Mouse (Mus musculus) neutrophil, adult 5-6 weeks (primary cell): ENCODE results near the gene Polr3b. TPM values are rescaled to one million over a fixed set of nuclear protein-coding genes. Genes with fewer than 3 reads are reported as not detected.
A peak's percentile ranks its signal among the peaks of the same experiment; 100 is the strongest.

Experiments
- ATAC-seq: fragments of 151-379, 151-347 bp; 2 replicates; pipeline ENCODE4 v1.8.0; 2017; ENCODE audit warnings: mild to moderate bottlenecking, moderate TSS enrichment; ENCODE audit not compliant: insufficient number of reproducible peaks, poor library complexity, low FRiP score, severe bottlenecking; ENCODE audit errors: extremely low read depth
- total RNA-seq: library from RNA; stranded (forward); fragments of 200-1000 nt; gene quantifications from 2 replicates; pipeline ENCODE4 v1.2.3, GENCODE M21; 2017

The Polr3b gene
- total RNA-seq, 1 experiment from 2014 or later: 46.3 TPM

GRCm38 (mm10) chr10:84604335-84604734, 17.8 kb upstream of the Polr3b start:
- ATAC-seq: no peak

- no peak for ATAC-seq
Observed at GRCm38 (mm10) chr10:84608361-84608760, 13.7 kb upstream of the Polr3b start.

GRCm38 (mm10) chr10:84610324-84610723, 11.8 kb upstream of the Polr3b start:
- no peak for ATAC-seq

GRCm38 (mm10) chr10:84610783-84611182, 11.3 kb upstream of the Polr3b start:
- ATAC-seq: no peak

- no peak for ATAC-seq
Observed at GRCm38 (mm10) chr10:84611664-84612063, 10.4 kb upstream of the Polr3b start.

GRCm38 (mm10) chr10:84612281-84612680, 9.8 kb upstream of the Polr3b start:
- ATAC-seq: no peak

- ATAC-seq: no peak
Observed at GRCm38 (mm10) chr10:84613366-84613765, 8.7 kb upstream of the Polr3b start.

GRCm38 (mm10) chr10:84615076-84615475, 7.0 kb upstream of the Polr3b start:
- no peak for ATAC-seq

GRCm38 (mm10) chr10:84631182-84631581, 9.1 kb downstream of the Polr3b start:
- 0 out of 2 replicates have a peak, but pooled peaks have one; percentile 41 for ATAC-seq

GRCm38 (mm10) chr10:84632005-84632404, 9.9 kb downstream of the Polr3b start:
- ATAC-seq: no peak

GRCm38 (mm10) chr10:84636656-84637055, 14.6 kb downstream of the Polr3b start:
- ATAC-seq: no peak

GRCm38 (mm10) chr10:84638382-84638781, 16.3 kb downstream of the Polr3b start:
- ATAC-seq: no peak

- no peak for ATAC-seq
Observed at GRCm38 (mm10) chr10:84639525-84640287, 17.6 kb downstream of the Polr3b start.

- no peak for ATAC-seq
Observed at GRCm38 (mm10) chr10:84640861-84641260, 18.8 kb downstream of the Polr3b start.

- no peak for ATAC-seq
Observed at GRCm38 (mm10) chr10:84641576-84641975, 19.5 kb downstream of the Polr3b start.

GRCm38 (mm10) chr10:84645940-84646339, 23.8 kb downstream of the Polr3b start:
- ATAC-seq: no peak

GRCm38 (mm10) chr10:84646506-84647102, 24.5 kb downstream of the Polr3b start:
- peak; percentile 64 for ATAC-seq

- ATAC-seq: no peak
Observed at GRCm38 (mm10) chr10:84647264-84647663, 25.2 kb downstream of the Polr3b start.

GRCm38 (mm10) chr10:84648911-84649310, 26.8 kb downstream of the Polr3b start:
- ATAC-seq: no peak

- ATAC-seq: no peak
Observed at GRCm38 (mm10) chr10:84654029-84654428, 31.9 kb downstream of the Polr3b start.
